Mouse (Mus musculus): ENCODE results near the gene Sis. TPM values are rescaled to one million over a fixed set of nuclear protein-coding genes. Genes with fewer than 3 reads are reported as not detected.

The Sis gene
- polyA plus RNA-seq, 1 experiment, result 0.10 TPM

DNA sequence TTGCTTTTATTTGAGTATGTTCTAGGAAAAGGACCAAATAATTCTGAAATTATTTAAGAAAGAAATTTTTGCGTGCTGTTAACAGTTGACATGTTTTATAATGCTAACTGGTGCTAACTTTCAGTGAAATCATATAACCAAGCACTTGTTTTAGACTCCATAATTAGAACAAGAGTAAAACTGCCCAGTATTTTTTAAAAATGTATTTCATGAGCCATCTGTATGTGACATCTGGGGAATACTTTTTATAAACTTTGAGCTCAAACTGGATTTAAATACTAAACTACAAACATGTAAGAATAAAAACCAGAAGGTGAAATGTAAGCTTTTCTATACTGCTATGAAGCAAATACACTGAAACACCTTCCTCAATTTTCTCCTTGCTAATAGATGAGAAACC lies 112.3 kb downstream of the Sis start:
- TF ChIP-seq POLR2A (IDR thresholded peaks at IDR 0.05; ENCODE audit: extremely low read depth, insufficient read depth, low read length), result no peak
- no peak for TF ChIP-seq CTCF (IDR thresholded peaks at IDR 0.05; ENCODE audit: extremely low read depth, insufficient read depth, low read length)
- H3K4me1 ChIP-seq (ENCODE audit: control insufficient read depth, insufficient read depth, low read length), result no peaks in the 10 kb centered on the region
- H3K27ac ChIP-seq (ENCODE audit: insufficient read depth, low read length), result no peak overlapping the region
- H3K4me3 ChIP-seq (ENCODE audit: insufficient read depth, low read length), result no peak overlapping the region

GRCm38 (mm10) chr3:72840641-72841040 lies 127.0 kb downstream of the Sis start:
- TF ChIP-seq POLR2A (IDR thresholded peaks at IDR 0.05; ENCODE audit: extremely low read depth, insufficient read depth, low read length), result no peak
- no peak for TF ChIP-seq CTCF (IDR thresholded peaks at IDR 0.05; ENCODE audit: extremely low read depth, insufficient read depth, low read length)
- Histone ChIP-seq H3K4me3 (ENCODE audit: insufficient read depth, low read length) (no peak overlapping the region), H3K27ac (ENCODE audit: insufficient read depth, low read length) (no peak overlapping the region), H3K4me1 (ENCODE audit: control insufficient read depth, insufficient read depth, low read length) (no peaks in the 10 kb centered on the region)

Other genes starting within 250 kb of the Sis start
- gene Slitrk3, start 89.9 kb upstream of the Sis start, polyA plus RNA-seq (2012; rRNA removed), result 20.3 and 20.6 TPM in 2 replicates